Mouse (Mus musculus) stomach, postnatal 0 days (tissue): ENCODE measurements around the gene Foxa3. TPM values are rescaled to one million over a fixed set of nuclear protein-coding genes. Genes with fewer than 3 reads are reported as not detected.

Experiments used
- ATAC-seq: fragments of 200-750 bp; cut with Nextera tagmentation; 2 replicates; pipeline ENCODE4 v1.8.0; 2017; ENCODE audit not compliant: low FRiP score, low TSS enrichment
- DNase-seq: peaks from one replicate; pipeline ENCODE4 v3.0.0-alpha.2; 2016; ENCODE audit warnings: low spot score
- H3K27ac ChIP-seq: fragments of 300-500 bp; sonication (generic); replicated peaks from 2 replicates; pipeline ENCODE4 v1.5.1; 2014; ENCODE audit warnings: mild to moderate bottlenecking, control low read depth
- H3K27me3 ChIP-seq: fragments of 300-500 bp; sonication (generic); 2 replicates; pipeline ENCODE4 v1.6.1; 2014; ENCODE audit warnings: low read length; ENCODE audit not compliant: control insufficient read depth, insufficient read depth
- H3K36me3 ChIP-seq: fragments of 300-500 bp; sonication (generic); 2 replicates; pipeline ENCODE4 v1.6.1; 2014; ENCODE audit warnings: low read length, mixed read lengths; ENCODE audit not compliant: control insufficient read depth, insufficient read depth
- H3K4me1 ChIP-seq: fragments of 300-500 bp; sonication (generic); replicated peaks from 2 replicates; pipeline ENCODE4 v1.6.1; 2014; ENCODE audit warnings: antibody characterized with exemption; ENCODE audit not compliant: control insufficient read depth, insufficient read depth
- H3K4me2 ChIP-seq: fragments of 300-500 bp; sonication (generic); replicated peaks from 2 replicates; pipeline ENCODE4 v1.6.1; 2014; ENCODE audit warnings: low read depth, mild to moderate bottlenecking, control low read depth, moderate library complexity
- H3K4me3 ChIP-seq: fragments of 300-500 bp; sonication (generic); 2 replicates; pipeline ENCODE4 v1.5.1; 2014; ENCODE audit warnings: low read depth, low read length, control low read depth
- H3K9ac ChIP-seq: fragments of 300-500 bp; sonication (generic); 2 replicates; pipeline ENCODE4 v1.6.1; 2014; ENCODE audit warnings: mild to moderate bottlenecking, low read length, control low read depth, mixed read lengths
- H3K9me3 ChIP-seq: fragments of 300-500 bp; sonication (generic); 2 replicates; pipeline ENCODE4 v1.6.1; 2016; ENCODE audit warnings: low read length; ENCODE audit not compliant: control insufficient read depth
- CTCF ChIP-seq: IDR thresholded peaks from 2 replicates; pipeline ENCODE4 v1.5.1; 2016; ENCODE audit warnings: antibody characterized with exemption, low read depth, mild to moderate bottlenecking, moderate library complexity
- EP300 ChIP-seq: optimal IDR thresholded peaks from 2 replicates; pipeline ENCODE3; 2016; ENCODE audit warnings: antibody characterized with exemption
- WGBS: fragments of 180-500 bp; shearing (Covaris S2); extraction: QIAGEN DNeasy Blood & Tissue Kit; methylation state at CpG from one replicate; pipeline ENCODE4 v1.1.7; 2014; 5-methylcytosine and 5-hydroxymethylcytosine counted together
- polyA plus RNA-seq: library from polyadenylated mRNA; unstranded; fragments of >200 nt; fragmentation: Nextera tagmentation; extraction: Ambion mirVana; gene quantifications from 2 replicates; pipeline ENCODE4 v1.2.1, GENCODE M21; 2015

Foxa3 gene
- polyA plus RNA-seq, 1 experiment from 2014 or later, result 39.2 TPM

GRCm38 (mm10) chr7:19052345-19053135 lies 29.2 kb upstream of the Foxa3 start:
- no peak for ATAC-seq
- TF ChIP-seq EP300 (no peak), CTCF (no peak)
- no peaks in the 10 kb centered on the region for H3K27me3 ChIP-seq
- no peak overlapping the region for H3K4me2 ChIP-seq
- H3K4me1 ChIP-seq, result no peaks in the 10 kb centered on the region
- no peak overlapping the region for H3K9ac ChIP-seq
- H3K27ac ChIP-seq, result no peak overlapping the region
- H3K4me3 ChIP-seq, result no peak overlapping the region
- H3K36me3 ChIP-seq, result peaks cover 19% of the 10 kb centered on the region
- no peaks in the 10 kb centered on the region for H3K9me3 ChIP-seq
- 84% methylated on average over 15 of the region's 15 CpGs for WGBS
- DNase-seq, result no peak

GRCm38 (mm10) chr7:19051161-19051560 lies 27.8 kb upstream of the Foxa3 start:
- TF ChIP-seq EP300, result no peak
- no peak for TF ChIP-seq CTCF
- Histone ChIP-seq H3K27ac (no peak overlapping the region), H3K4me2 (no peak overlapping the region), H3K36me3 (peaks cover 24% of the 10 kb centered on the region), H3K4me1 (no peaks in the 10 kb centered on the region), H3K9me3 (no peaks in the 10 kb centered on the region), H3K27me3 (no peaks in the 10 kb centered on the region), H3K9ac (no peak overlapping the region), H3K4me3 (no peak overlapping the region)
- WGBS, result 65% methylated on average over 4 of the region's 4 CpGs
- ATAC-seq, result no peak
- DNase-seq, result no peak

GRCm38 (mm10) chr7:19050172-19050571 lies 26.8 kb upstream of the Foxa3 start:
- H3K4me2 ChIP-seq, result no peak overlapping the region
- WGBS, result 80% methylated on average over 8 of the region's 8 CpGs
- H3K4me3 ChIP-seq, result no peak overlapping the region
- ATAC-seq, result no peak
- H3K4me1 ChIP-seq, result no peaks in the 10 kb centered on the region
- H3K27ac ChIP-seq, result no peak overlapping the region
- no peaks in the 10 kb centered on the region for H3K27me3 ChIP-seq
- peaks cover 24% of the 10 kb centered on the region for H3K36me3 ChIP-seq
- H3K9me3 ChIP-seq, result no peaks in the 10 kb centered on the region
- no peak overlapping the region for H3K9ac ChIP-seq
- TF ChIP-seq EP300, result no peak
- no peak for TF ChIP-seq CTCF
- DNase-seq, result no peak

GRCm38 (mm10) chr7:19049252-19049651 lies 25.9 kb upstream of the Foxa3 start:
- Histone ChIP-seq H3K36me3 (peaks cover 28% of the 10 kb centered on the region), H3K4me2 (no peak overlapping the region), H3K4me1 (no peaks in the 10 kb centered on the region), H3K27ac (no peak overlapping the region), H3K9ac (no peak overlapping the region), H3K27me3 (no peaks in the 10 kb centered on the region), H3K9me3 (no peaks in the 10 kb centered on the region), H3K4me3 (no peak overlapping the region)
- 88% methylated on average over 5 of the region's 5 CpGs for WGBS
- DNase-seq, result no peak
- TF ChIP-seq EP300 (no peak), CTCF (no peak)
- ATAC-seq, result no peak

DNA sequence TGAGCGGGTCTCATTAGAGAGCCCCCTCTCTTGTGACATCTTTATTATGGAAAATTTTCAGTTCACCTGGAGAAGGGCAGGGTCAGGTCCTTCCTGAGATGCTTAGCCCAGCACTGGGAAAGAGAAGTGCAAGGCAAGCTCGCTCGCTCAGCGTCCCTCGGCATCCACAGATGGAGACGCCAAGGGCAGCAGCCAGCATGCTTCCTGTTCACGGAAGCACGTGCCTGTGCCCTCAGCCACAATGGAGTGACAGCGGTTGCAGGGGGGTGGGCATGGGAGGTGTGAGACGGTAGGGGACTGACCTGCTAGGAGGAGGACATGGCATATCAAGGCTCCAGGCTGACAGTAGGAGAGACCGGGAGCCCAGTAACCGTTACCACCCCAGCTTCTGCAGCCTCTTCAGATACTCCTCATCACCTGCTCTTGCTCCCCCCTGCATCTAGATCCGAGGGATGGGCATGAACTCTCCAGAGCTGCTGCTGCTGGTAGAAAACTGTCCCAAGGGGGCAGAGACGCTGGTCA lies 24.7 kb upstream of the Foxa3 start:
- H3K27me3 ChIP-seq, result no peaks in the 10 kb centered on the region
- ATAC-seq, result no peak

More for the DNA sequence above, 24.7 kb upstream of the Foxa3 start:
- H3K27ac ChIP-seq, result no peak overlapping the region
- TF ChIP-seq EP300 (no peak), CTCF (no peak)
- H3K4me3 ChIP-seq, result no peak overlapping the region
- no peak for DNase-seq
- no peaks in the 10 kb centered on the region for H3K9me3 ChIP-seq
- H3K9ac ChIP-seq, result no peak overlapping the region
- WGBS, result 84% methylated on average over 14 of the region's 14 CpGs
- H3K4me2 ChIP-seq, result no peak overlapping the region
- H3K4me1 ChIP-seq, result no peaks in the 10 kb centered on the region
- peaks cover 34% of the 10 kb centered on the region for H3K36me3 ChIP-seq
